Mouse (Mus musculus): ENCODE measurements around the gene Jak3. TPM values are rescaled to one million over a fixed set of nuclear protein-coding genes. Genes with fewer than 3 reads are reported as not detected.
"Not testable (repeated sequence)": the region's sequence is repeated elsewhere in the genome, so short reads cannot be mapped to it uniquely, and the experiment has no call there.

The Jak3 gene
- total RNA-seq, 2 experiments from 2014 or later: 1.8 to 5.2 TPM

GRCm38 (mm10) chr8:71682832-71683231 lies 6.7 kb downstream of the Jak3 start:
- no peak for ATAC-seq (replicated peaks; ENCODE audit: low FRiP score, low TSS enrichment, poor library complexity, severe bottlenecking)

- ATAC-seq (replicated peaks; ENCODE audit: low FRiP score, low TSS enrichment, poor library complexity, severe bottlenecking): no peak
Observed at GRCm38 (mm10) chr8:71684701-71685100, 8.6 kb downstream of the Jak3 start.

GRCm38 (mm10) chr8:71685573-71685972 lies 9.5 kb downstream of the Jak3 start:
- no peak for ATAC-seq (replicated peaks; ENCODE audit: low FRiP score, low TSS enrichment, poor library complexity, severe bottlenecking)

GRCm38 (mm10) chr8:71686143-71686734 lies 10.1 kb downstream of the Jak3 start:
- ATAC-seq (replicated peaks; ENCODE audit: low FRiP score, low TSS enrichment, poor library complexity, severe bottlenecking): no peak

- no peak for ATAC-seq (replicated peaks; ENCODE audit: low FRiP score, low TSS enrichment, poor library complexity, severe bottlenecking)
Observed at GRCm38 (mm10) chr8:71687616-71688015, 11.5 kb downstream of the Jak3 start.

GRCm38 (mm10) chr8:71689028-71689427 lies 12.9 kb downstream of the Jak3 start, which contains the start of gene Insl3:
Gene Insl3, plus strand, starts transcription at chr8:71689214.
- no peak for ATAC-seq (replicated peaks; ENCODE audit: low FRiP score, low TSS enrichment, poor library complexity, severe bottlenecking)

GRCm38 (mm10) chr8:71692509-71692908 lies 16.4 kb downstream of the Jak3 start:
- peak; percentile 45; the same call in 1 of the 2 replicates for ATAC-seq (replicated peaks; ENCODE audit: low FRiP score, low TSS enrichment, poor library complexity, severe bottlenecking)

- ATAC-seq (replicated peaks; ENCODE audit: low FRiP score, low TSS enrichment, poor library complexity, severe bottlenecking): 0 out of 2 replicates have a peak, but pooled peaks have one; percentile 13
Observed at GRCm38 (mm10) chr8:71693166-71694041, 17.3 kb downstream of the Jak3 start.

- ATAC-seq (replicated peaks; ENCODE audit: low FRiP score, low TSS enrichment, poor library complexity, severe bottlenecking): not testable (repeated sequence)
Observed at GRCm38 (mm10) chr8:71695456-71695855, 19.4 kb downstream of the Jak3 start.

- no peak for ATAC-seq (replicated peaks; ENCODE audit: low FRiP score, low TSS enrichment, poor library complexity, severe bottlenecking)
Observed at GRCm38 (mm10) chr8:71700493-71701269, 24.6 kb downstream of the Jak3 start.

- no peak for ATAC-seq (replicated peaks; ENCODE audit: low FRiP score, low TSS enrichment, poor library complexity, severe bottlenecking)
Observed at GRCm38 (mm10) chr8:71701414-71702086, 25.5 kb downstream of the Jak3 start, which contains the start of gene B3gnt3. Gene B3gnt3, minus strand, starts transcription at chr8:71701789.

GRCm38 (mm10) chr8:71702087-71702432 lies 26.0 kb downstream of the Jak3 start:
- ATAC-seq (replicated peaks; ENCODE audit: low FRiP score, low TSS enrichment, poor library complexity, severe bottlenecking): peak; percentile 13; the same call in 1 of the 2 replicates

- peak; percentile 90 for ATAC-seq (replicated peaks; ENCODE audit: low FRiP score, low TSS enrichment, poor library complexity, severe bottlenecking)
Observed at GRCm38 (mm10) chr8:71702923-71703322, 26.8 kb downstream of the Jak3 start.

GRCm38 (mm10) chr8:71703400-71703799 lies 27.3 kb downstream of the Jak3 start:
- not testable (repeated sequence) for ATAC-seq (replicated peaks; ENCODE audit: low FRiP score, low TSS enrichment, poor library complexity, severe bottlenecking)

- ATAC-seq (replicated peaks; ENCODE audit: low FRiP score, low TSS enrichment, poor library complexity, severe bottlenecking): peak; percentile 24; the same call in 1 of the 2 replicates
Observed at GRCm38 (mm10) chr8:71707874-71708273, 31.8 kb downstream of the Jak3 start.

GRCm38 (mm10) chr8:71709134-71709799 lies 33.2 kb downstream of the Jak3 start:
- peak; percentile 3; the same call in 1 of the 2 replicates for ATAC-seq (replicated peaks; ENCODE audit: low FRiP score, low TSS enrichment, poor library complexity, severe bottlenecking)

GRCm38 (mm10) chr8:71709800-71710446 lies 33.8 kb downstream of the Jak3 start:
- peak; percentile 53 for ATAC-seq (replicated peaks; ENCODE audit: low FRiP score, low TSS enrichment, poor library complexity, severe bottlenecking)

- ATAC-seq (replicated peaks; ENCODE audit: low FRiP score, low TSS enrichment, poor library complexity, severe bottlenecking): no peak
Observed at GRCm38 (mm10) chr8:71711574-71711973, 35.5 kb downstream of the Jak3 start.
